Mouse (Mus musculus) gastrocnemius, adult 18-20 months (tissue): Measurements from ENCODE around the gene Gm10024. TPM values are rescaled to one million over a fixed set of nuclear protein-coding genes. Genes with fewer than 3 reads are reported as not detected.
"Not testable (repeated sequence)": the region's sequence is repeated elsewhere in the genome, so short reads cannot be mapped to it uniquely, and the experiment has no call there.

Experiments
- DNase-seq: peaks from one replicate; pipeline ENCODE4 v3.0.0; 2021; ENCODE audit warnings: low spot score
- total RNA-seq, 2 experiments: library from RNA; stranded (reverse); gene quantifications; 2 replicates each; pipeline ENCODE4 v1.2.3; 2021

The Gm10024 gene
- total RNA-seq, 2 experiments from 2014 or later: not detected

DNA sequence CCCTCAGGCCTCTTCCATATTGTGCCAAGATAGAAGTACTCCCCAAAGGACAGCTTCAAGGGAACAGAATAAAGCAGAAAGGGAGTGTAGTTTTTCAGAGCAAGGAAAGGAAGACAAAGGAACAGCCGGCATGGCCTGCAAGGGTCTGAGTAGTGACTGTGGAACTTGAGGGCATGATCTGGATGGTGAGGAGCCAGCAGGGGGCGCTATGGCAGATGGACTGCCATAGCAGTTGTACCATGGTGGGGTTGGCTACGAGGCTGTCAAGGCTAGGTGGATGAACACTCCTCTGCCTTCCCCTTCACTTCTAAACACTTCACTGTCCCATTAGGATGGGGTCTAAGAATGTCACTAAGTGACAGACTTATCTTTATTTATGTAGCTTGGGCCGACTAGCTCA, 18.0 kb downstream of the Gm10024 start:
- DNase-seq: no peak

DNA sequence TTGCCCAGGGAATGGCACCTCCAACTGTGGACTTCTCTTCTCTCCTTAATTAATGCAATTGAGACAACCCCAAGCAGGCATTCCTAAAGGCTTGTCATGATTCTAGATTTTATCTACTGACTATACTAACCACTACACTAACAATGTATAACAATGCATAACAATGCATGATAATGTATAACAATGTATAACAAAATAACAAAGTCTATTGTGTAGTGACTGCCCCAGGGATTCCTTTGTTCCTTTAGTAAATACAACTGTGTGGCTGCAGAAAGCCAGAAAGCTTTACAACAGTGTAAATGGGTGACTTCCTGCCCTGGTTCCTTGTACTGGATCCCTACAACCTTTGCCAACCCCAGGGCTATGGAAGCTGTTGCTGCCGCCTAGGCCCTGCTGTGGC, 24.7 kb downstream of the Gm10024 start:
- DNase-seq: no peak

GRCm38 (mm10) chr10:77738929-77739328, 27.7 kb downstream of the Gm10024 start:
- DNase-seq: no peak

GRCm38 (mm10) chr10:77741924-77742688, 30.8 kb downstream of the Gm10024 start, which contains the start of gene Gm18596:
TSS of gene Gm18596 (minus strand) at chr10:77742638.
- DNase-seq: not testable (repeated sequence)

DNA sequence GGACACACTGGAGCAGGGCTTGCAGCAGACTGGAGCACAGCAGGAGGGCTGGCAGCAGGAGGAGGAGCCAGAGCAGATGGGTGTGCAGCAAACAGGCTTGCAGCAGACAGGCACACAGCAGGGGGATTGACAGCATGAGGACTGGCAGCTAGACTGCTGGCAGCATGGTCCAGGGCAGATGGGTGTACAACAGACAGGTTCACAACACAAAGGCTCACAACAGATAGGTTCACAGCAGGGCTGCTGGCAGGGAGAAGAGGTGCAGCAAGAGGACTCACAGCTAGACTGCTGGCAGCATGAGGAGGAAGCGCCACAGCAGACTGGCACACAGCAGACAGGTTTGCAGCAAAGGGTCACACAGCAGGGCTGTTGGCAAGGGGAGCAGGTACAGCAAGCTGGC, 39.4 kb downstream of the Gm10024 start:
- DNase-seq: not testable (repeated sequence)

DNA sequence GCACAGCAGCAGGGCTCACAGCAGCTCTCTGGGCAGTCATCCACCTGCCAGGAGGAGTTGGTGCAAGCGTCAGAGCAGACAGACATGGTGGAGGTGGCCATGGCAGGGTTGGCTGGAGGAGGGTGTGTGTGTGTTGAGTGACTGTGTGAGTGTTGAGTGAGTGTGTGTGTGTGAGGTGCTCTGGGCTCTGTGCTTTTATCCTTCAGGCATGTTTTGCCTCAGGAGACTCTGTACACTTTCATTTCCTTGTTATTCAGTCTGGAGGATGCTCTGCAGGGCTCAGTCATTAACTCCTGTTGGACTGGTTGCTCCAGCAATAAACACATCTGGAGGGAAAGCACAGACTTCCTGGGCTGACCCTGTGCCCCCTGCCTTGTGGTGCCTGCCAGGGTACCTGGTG, 40.0 kb downstream of the Gm10024 start, which contains the start of gene Gm9736:
Gene Gm9736, minus strand, starts transcription at position 101 of the 400 bp plus-strand sequence.
- DNase-seq: not testable (repeated sequence)

GRCm38 (mm10) chr10:77752312-77752711, 41.1 kb downstream of the Gm10024 start:
- not testable (repeated sequence) for DNase-seq

GRCm38 (mm10) chr10:77753448-77753847, 42.2 kb downstream of the Gm10024 start:
- no peak for DNase-seq

- not testable (repeated sequence) for DNase-seq
Observed at GRCm38 (mm10) chr10:77759582-77759981, 48.3 kb downstream of the Gm10024 start, which contains the start of gene Gm3233. TSS of gene Gm3233 (minus strand) at chr10:77759682.

Other genes with a start within 250 kb of the Gm10024 start
- 1 to 10 TPM; 6.9 to 8.7 TPM for gene Fam207a, start 195.7 kb upstream of the Gm10024 start, total RNA-seq
- 1 to 10 TPM; 1.4 to 1.7 TPM for gene Itgb2, start 181.2 kb upstream of the Gm10024 start, total RNA-seq
- gene Pttg1ip, start 129.7 kb upstream of the Gm10024 start, total RNA-seq: 10 to 100 TPM; 23.0 to 33.6 TPM
- gene Sumo3, start 105.4 kb upstream of the Gm10024 start, total RNA-seq: 10 to 100 TPM; 44.5 to 47.4 TPM
- 10 to 100 TPM in 1 of 2 experiments, 1 to 10 TPM in 1; 8.6 to 11.4 TPM for gene Gm49325, start 105.3 kb upstream of the Gm10024 start, total RNA-seq
- gene Ube2g2, start 89.2 kb upstream of the Gm10024 start, total RNA-seq: 100 to 1,000 TPM in 1 of 2 experiments, 10 to 100 TPM in 1; 96.1 to 101 TPM
- gene Tspear, start 24.9 kb upstream of the Gm10024 start, total RNA-seq: not detected
- gene Gm19402, start 20.7 kb upstream of the Gm10024 start, total RNA-seq: not detected
- gene Gm9508, start 14.2 kb upstream of the Gm10024 start, total RNA-seq: not detected
- gene Gm10272, start 4.8 kb upstream of the Gm10024 start, total RNA-seq: not detected
- gene Gm10142, start 4.3 kb downstream of the Gm10024 start, total RNA-seq: not detected
- not detected for gene Krtap12-1, start 9.1 kb downstream of the Gm10024 start, total RNA-seq
- not detected for gene Gm10100, start 15.0 kb downstream of the Gm10024 start, total RNA-seq
- not detected for gene Gm18596, start 31.2 kb downstream of the Gm10024 start, total RNA-seq
- not detected for gene Gm9736, start 39.9 kb downstream of the Gm10024 start, total RNA-seq
- not detected for gene Gm3233, start 48.2 kb downstream of the Gm10024 start, total RNA-seq
- not detected for gene Gm3238, start 59.9 kb downstream of the Gm10024 start, total RNA-seq
- not detected for gene Gm7138, start 65.5 kb downstream of the Gm10024 start, total RNA-seq
- gene Gm3250, start 71.1 kb downstream of the Gm10024 start, total RNA-seq: not detected
- gene Gm7137, start 76.7 kb downstream of the Gm10024 start, total RNA-seq: not detected
- not detected for gene Gm9639, start 83.6 kb downstream of the Gm10024 start, total RNA-seq
- gene Gm19668, start 87.7 kb downstream of the Gm10024 start, total RNA-seq: not detected
- gene Gm9507, start 100.4 kb downstream of the Gm10024 start, total RNA-seq: not detected
- not detected for gene Gm2696, start 103.2 kb downstream of the Gm10024 start, total RNA-seq
- not detected for gene Krtap10-4, start 115.6 kb downstream of the Gm10024 start, total RNA-seq
- gene Krtap10-10, start 124.5 kb downstream of the Gm10024 start, total RNA-seq: not detected
- gene Gm36176, start 135.3 kb downstream of the Gm10024 start, total RNA-seq: not detected
- gene Gm10318, start 141.4 kb downstream of the Gm10024 start, total RNA-seq: not detected
- not detected for gene Gm3285, start 150.5 kb downstream of the Gm10024 start, total RNA-seq
- gene Lrrc3, start 191.1 kb downstream of the Gm10024 start, total RNA-seq: under 1 TPM; 0.23 to 0.28 TPM